Mouse (Mus musculus) lung, postnatal 14 days (tissue): Measurements from ENCODE around the gene Supt6.

Experiments used
- DNase-seq: peaks from one replicate; pipeline ENCODE4 v3.0.0; 2021

Gene Supt6

GRCm38 (mm10) chr11:78182450-78182849, 63.3 kb downstream of the Supt6 start:
- DNase-seq, result no peak

- no peak for DNase-seq
Observed at GRCm38 (mm10) chr11:78181830-78182357, 63.9 kb downstream of the Supt6 start.

- DNase-seq, result no peak
Observed at GRCm38 (mm10) chr11:78180081-78180761, 65.6 kb downstream of the Supt6 start.

GRCm38 (mm10) chr11:78179438-78179999, 66.3 kb downstream of the Supt6 start:
- no peak for DNase-seq

GRCm38 (mm10) chr11:78178859-78179437, 66.8 kb downstream of the Supt6 start:
- peak; percentile 71 for DNase-seq

- DNase-seq, result peak; percentile 98
Observed at GRCm38 (mm10) chr11:78177903-78178858, 67.6 kb downstream of the Supt6 start.

- DNase-seq, result peak; percentile 56
Observed at GRCm38 (mm10) chr11:78177437-78177836, 68.3 kb downstream of the Supt6 start.

- no peak for DNase-seq
Observed at GRCm38 (mm10) chr11:78176905-78177331, 68.9 kb downstream of the Supt6 start.

GRCm38 (mm10) chr11:78176402-78176862, 69.4 kb downstream of the Supt6 start, which contains the start of the genes Nek8 and Tlcd1:
Nek8 (minus strand) TSS chr11:78176675.
Tlcd1 (plus strand) TSS chr11:78176711.
- peak; percentile 93 for DNase-seq

GRCm38 (mm10) chr11:78175771-78176401, 69.9 kb downstream of the Supt6 start:
- no peak for DNase-seq

GRCm38 (mm10) chr11:78174506-78174905, 71.3 kb downstream of the Supt6 start:
- no peak for DNase-seq

- peak; percentile 49 for DNase-seq
Observed at GRCm38 (mm10) chr11:78172748-78173383, 72.9 kb downstream of the Supt6 start.

GRCm38 (mm10) chr11:78172034-78172747, 73.6 kb downstream of the Supt6 start:
- DNase-seq, result no peak

- DNase-seq, result no peak
Observed at GRCm38 (mm10) chr11:78171328-78171727, 74.5 kb downstream of the Supt6 start.

GRCm38 (mm10) chr11:78170306-78170705, 75.5 kb downstream of the Supt6 start:
- no peak for DNase-seq

GRCm38 (mm10) chr11:78168541-78169468, 77.0 kb downstream of the Supt6 start:
- no peak for DNase-seq

GRCm38 (mm10) chr11:78167257-78167959, 78.4 kb downstream of the Supt6 start:
- DNase-seq, result no peak

GRCm38 (mm10) chr11:78166640-78167039, 79.1 kb downstream of the Supt6 start:
- no peak for DNase-seq

- no peak for DNase-seq
Observed at GRCm38 (mm10) chr11:78166161-78166560, 79.6 kb downstream of the Supt6 start.
